Mouse (Mus musculus): ENCODE results near the gene Actn4. TPM values are rescaled to one million over a fixed set of nuclear protein-coding genes. Genes with fewer than 3 reads are reported as not detected.

Gene Actn4
- 421 and 451 TPM in 2 replicates for polyA plus RNA-seq (2012)

- no peak for TF ChIP-seq GATA1 (IDR thresholded peaks at IDR 0.05; ENCODE audit: low read length)
Observed at GRCm38 (mm10) chr7:28961927-28962670, at the start of gene Actn4. Actn4 (minus strand) TSS chr7:28962340.

- TF ChIP-seq GATA1 (IDR thresholded peaks at IDR 0.05; ENCODE audit: low read length), result no peak
Observed at GRCm38 (mm10) chr7:29008714-29009113, 46.6 kb upstream of the Actn4 start.

- no peak for TF ChIP-seq GATA1 (IDR thresholded peaks at IDR 0.05; ENCODE audit: low read length)
Observed at GRCm38 (mm10) chr7:29008171-29008570, 46.0 kb upstream of the Actn4 start.

GRCm38 (mm10) chr7:29007224-29008101, 45.3 kb upstream of the Actn4 start:
- TF ChIP-seq GATA1 (IDR thresholded peaks at IDR 0.05; ENCODE audit: low read length), result no peak

- TF ChIP-seq GATA1 (IDR thresholded peaks at IDR 0.05; ENCODE audit: low read length), result no peak
Observed at GRCm38 (mm10) chr7:29000651-29001605, 38.8 kb upstream of the Actn4 start.

GRCm38 (mm10) chr7:28993402-28993801, 31.3 kb upstream of the Actn4 start:
- no peak for TF ChIP-seq GATA1 (IDR thresholded peaks at IDR 0.05; ENCODE audit: low read length)

GRCm38 (mm10) chr7:28992997-28993396, 30.9 kb upstream of the Actn4 start:
- TF ChIP-seq GATA1 (IDR thresholded peaks at IDR 0.05; ENCODE audit: low read length), result no peak

- TF ChIP-seq GATA1 (IDR thresholded peaks at IDR 0.05; ENCODE audit: low read length), result no peak
Observed at GRCm38 (mm10) chr7:28991616-28992015, 29.5 kb upstream of the Actn4 start.

GRCm38 (mm10) chr7:28990766-28991273, 28.7 kb upstream of the Actn4 start:
- TF ChIP-seq GATA1 (IDR thresholded peaks at IDR 0.05; ENCODE audit: low read length), result no peak

GRCm38 (mm10) chr7:28985207-28985606, 23.1 kb upstream of the Actn4 start:
- TF ChIP-seq GATA1 (IDR thresholded peaks at IDR 0.05; ENCODE audit: low read length), result no peak

- no peak for TF ChIP-seq GATA1 (IDR thresholded peaks at IDR 0.05; ENCODE audit: low read length)
Observed at GRCm38 (mm10) chr7:28984452-28984851, 22.3 kb upstream of the Actn4 start.

GRCm38 (mm10) chr7:28983849-28984248, 21.7 kb upstream of the Actn4 start:
- no peak for TF ChIP-seq GATA1 (IDR thresholded peaks at IDR 0.05; ENCODE audit: low read length)

- TF ChIP-seq GATA1 (IDR thresholded peaks at IDR 0.05; ENCODE audit: low read length), result no peak
Observed at GRCm38 (mm10) chr7:28983141-28983564, 21.0 kb upstream of the Actn4 start.

GRCm38 (mm10) chr7:28982274-28983013, 20.3 kb upstream of the Actn4 start:
- no peak for TF ChIP-seq GATA1 (IDR thresholded peaks at IDR 0.05; ENCODE audit: low read length)
